Mouse (Mus musculus): ENCODE data around the gene Sh3pxd2b. TPM values are rescaled to one million over a fixed set of nuclear protein-coding genes. Genes with fewer than 3 reads are reported as not detected.

Gene Sh3pxd2b
- polyA plus RNA-seq, 1 experiment from 2014 or later = 16.8 TPM

- WGBS = 74% methylated on average over 2 of the region's 2 CpGs
Measured at GRCm38 (mm10) chr11:32367056-32367455, 19.4 kb downstream of the Sh3pxd2b start.

GRCm38 (mm10) chr11:32368986-32369385, 21.4 kb downstream of the Sh3pxd2b start:
- Histone ChIP-seq H3K9me3 (no peaks in the 10 kb centered on the region), H3K4me1 (peaks cover 31% of the 10 kb centered on the region), H3K27ac (no peak overlapping the region), H3K27me3 (ENCODE audit: insufficient read depth, poor library complexity, severe bottlenecking) (no peaks in the 10 kb centered on the region), H3K36me3 (peaks cover 32% of the 10 kb centered on the region), H3K4me3 (no peak overlapping the region)
- 86% methylated on average over 3 of the region's 3 CpGs for WGBS
- no peak for DNase-seq (ENCODE audit: low spot score)

More at GRCm38 (mm10) chr11:32367056-32367455, 19.4 kb downstream of the Sh3pxd2b start:
- H3K27ac ChIP-seq = peak overlapping the region; percentile 36; the same call in 1 of the 2 replicates
- H3K9me3 ChIP-seq = no peaks in the 10 kb centered on the region
- H3K4me3 ChIP-seq = no peak overlapping the region
- peaks cover 14% of the 10 kb centered on the region for H3K36me3 ChIP-seq
- H3K27me3 ChIP-seq (ENCODE audit: insufficient read depth, poor library complexity, severe bottlenecking) = no peaks in the 10 kb centered on the region
- H3K4me1 ChIP-seq = peaks cover 46% of the 10 kb centered on the region
- DNase-seq (ENCODE audit: low spot score) = no peak

DNA sequence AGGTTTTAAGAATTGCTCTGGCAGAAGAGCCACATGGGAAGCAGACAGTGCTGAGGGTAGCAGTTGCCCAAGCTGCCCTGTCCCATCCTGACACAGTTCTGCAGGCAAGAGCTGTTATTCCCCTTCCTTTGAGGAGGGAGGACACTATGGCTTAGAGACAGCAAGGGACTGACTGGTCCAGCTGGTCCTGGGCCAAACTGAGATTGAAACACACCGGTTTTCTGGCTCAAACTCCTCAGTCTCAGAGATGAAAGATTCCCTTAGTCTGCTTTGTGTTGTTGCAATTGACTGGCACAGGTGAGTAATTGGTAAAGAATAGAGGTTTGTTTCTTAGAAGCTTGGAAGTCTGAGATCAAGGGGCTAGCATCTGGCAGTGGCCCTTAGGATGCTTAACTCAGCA, 23.3 kb downstream of the Sh3pxd2b start:
- Histone ChIP-seq H3K36me3 (peaks cover 46% of the 10 kb centered on the region), H3K27me3 (ENCODE audit: insufficient read depth, poor library complexity, severe bottlenecking) (no peaks in the 10 kb centered on the region), H3K4me3 (no peak overlapping the region), H3K9me3 (no peaks in the 10 kb centered on the region), H3K27ac (no peak overlapping the region), H3K4me1 (peaks cover 18% of the 10 kb centered on the region)
- 79% methylated on average over 1 of the region's 1 CpGs for WGBS
- no peak for DNase-seq (ENCODE audit: low spot score)

DNA sequence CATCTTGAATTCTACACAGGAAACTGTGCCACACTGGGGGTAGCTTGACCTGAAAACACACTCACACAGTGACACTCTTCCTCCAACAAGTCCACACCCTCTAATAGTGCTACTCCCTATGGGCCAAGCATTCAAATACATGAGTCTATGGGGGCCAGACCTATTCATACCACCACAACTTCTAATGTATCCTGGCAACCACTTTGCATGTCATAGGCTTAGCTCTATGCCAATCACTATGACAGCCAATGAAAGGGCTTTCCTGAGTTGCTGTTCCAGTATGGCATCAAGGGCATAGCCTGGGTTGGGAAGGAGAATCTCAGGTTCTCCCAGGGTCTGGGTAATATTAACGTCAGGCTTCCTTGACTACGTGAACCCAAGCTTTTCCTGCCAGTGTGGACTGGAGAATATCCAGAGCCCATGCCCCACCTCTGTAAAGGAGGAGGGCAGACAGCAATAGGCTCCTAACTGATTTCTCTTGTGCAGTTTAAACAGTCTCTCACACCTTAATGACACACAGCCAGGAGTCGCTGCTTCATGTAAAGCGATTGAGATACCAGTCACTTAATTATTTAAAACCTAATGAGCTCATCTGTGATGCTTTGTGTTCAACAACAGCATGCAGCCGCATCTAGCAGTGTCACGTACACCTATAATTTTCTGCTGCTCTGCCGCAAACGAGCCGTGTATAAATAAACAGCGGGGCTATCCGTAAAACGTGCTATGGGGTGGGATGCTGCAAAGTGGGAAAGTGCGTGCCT, 25.8 kb downstream of the Sh3pxd2b start:
- 86% methylated on average over 13 of the region's 13 CpGs for WGBS
- Histone ChIP-seq H3K27ac (no peak overlapping the region), H3K4me1 (peaks cover 3% of the 10 kb centered on the region; the same call in 1 of the 2 replicates), H3K27me3 (ENCODE audit: insufficient read depth, poor library complexity, severe bottlenecking) (no peaks in the 10 kb centered on the region), H3K36me3 (peaks cover 54% of the 10 kb centered on the region), H3K4me3 (no peak overlapping the region), H3K9me3 (peaks cover 3% of the 10 kb centered on the region; the same call in 1 of the 2 replicates)
- no peak for DNase-seq (ENCODE audit: low spot score)

DNA sequence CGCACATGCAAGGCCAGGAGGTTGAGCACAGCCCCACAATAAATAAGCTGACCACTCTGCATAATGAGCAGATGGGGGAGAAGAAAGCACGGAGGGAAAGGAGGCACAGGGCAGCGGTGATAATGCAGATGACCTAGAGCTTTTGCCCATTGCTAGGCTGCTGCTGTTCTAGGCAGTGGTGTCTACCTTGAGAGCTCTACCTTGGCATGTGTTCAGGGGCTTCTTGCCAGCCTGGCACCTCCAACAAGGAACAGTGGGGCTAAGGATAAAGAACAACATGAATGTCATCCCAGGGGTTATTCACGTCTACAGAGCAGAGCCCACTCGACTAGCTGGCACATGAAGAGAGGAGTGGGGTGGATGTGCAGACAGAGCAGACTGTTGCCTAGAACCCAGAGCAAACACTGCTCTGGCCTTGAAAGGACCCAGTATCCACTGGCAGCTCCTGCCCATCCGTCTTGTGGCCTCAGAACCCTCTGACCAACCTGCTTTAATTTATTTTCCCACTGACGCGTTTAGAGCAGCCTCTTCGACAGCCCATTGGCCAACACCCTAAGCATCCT, 26.5 kb downstream of the Sh3pxd2b start:
- Histone ChIP-seq H3K27me3 (ENCODE audit: insufficient read depth, poor library complexity, severe bottlenecking) (no peaks in the 10 kb centered on the region), H3K4me3 (no peak overlapping the region), H3K9me3 (peaks cover 3% of the 10 kb centered on the region; the same call in 1 of the 2 replicates), H3K4me1 (peaks cover 2% of the 10 kb centered on the region; the same call in 1 of the 2 replicates), H3K27ac (no peak overlapping the region), H3K36me3 (peaks cover 56% of the 10 kb centered on the region)
- 85% methylated on average over 9 of the region's 9 CpGs for WGBS
- DNase-seq (ENCODE audit: low spot score) = no peak

DNA sequence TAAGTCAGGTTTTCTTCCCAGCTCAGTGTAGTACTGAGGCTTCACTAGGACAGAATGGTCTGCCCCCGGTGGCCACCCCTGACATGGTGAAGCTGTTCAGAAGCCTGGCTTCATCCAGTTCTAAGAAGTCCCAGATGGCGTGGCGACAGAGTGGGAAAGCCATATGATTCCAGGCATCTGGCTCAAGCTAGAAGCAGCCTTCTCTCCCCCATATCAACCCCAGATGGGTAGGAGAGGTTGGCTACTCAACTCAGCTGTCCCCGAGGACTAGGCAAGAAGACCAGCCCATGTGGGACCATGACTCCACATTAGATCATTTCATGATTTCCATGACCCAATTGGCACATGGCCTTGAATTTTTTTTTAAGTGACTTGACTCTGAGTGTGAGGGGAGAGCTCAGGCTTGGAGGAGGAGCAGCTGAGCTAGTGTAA, 27.5 kb downstream of the Sh3pxd2b start:
- H3K4me3 ChIP-seq = no peak overlapping the region
- H3K36me3 ChIP-seq = peaks cover 56% of the 10 kb centered on the region
- peaks cover 3% of the 10 kb centered on the region; the same call in 1 of the 2 replicates for H3K9me3 ChIP-seq
- H3K4me1 ChIP-seq = no peaks in the 10 kb centered on the region
- 72% methylated on average over 4 of the region's 4 CpGs for WGBS
- H3K27ac ChIP-seq = no peak overlapping the region
- no peaks in the 10 kb centered on the region for H3K27me3 ChIP-seq (ENCODE audit: insufficient read depth, poor library complexity, severe bottlenecking)
- no peak for DNase-seq (ENCODE audit: low spot score)

- peaks cover 3% of the 10 kb centered on the region; the same call in 1 of the 2 replicates for H3K9me3 ChIP-seq
- H3K36me3 ChIP-seq = peaks cover 55% of the 10 kb centered on the region
- H3K4me3 ChIP-seq = no peak overlapping the region
- no peak overlapping the region for H3K27ac ChIP-seq
- 81% methylated on average over 1 of the region's 1 CpGs for WGBS
- no peaks in the 10 kb centered on the region for H3K4me1 ChIP-seq
- DNase-seq (ENCODE audit: low spot score) = no peak
- no peaks in the 10 kb centered on the region for H3K27me3 ChIP-seq (ENCODE audit: insufficient read depth, poor library complexity, severe bottlenecking)
Measured at GRCm38 (mm10) chr11:32376086-32376485, 28.5 kb downstream of the Sh3pxd2b start.

GRCm38 (mm10) chr11:32379910-32380309, 32.3 kb downstream of the Sh3pxd2b start:
- Histone ChIP-seq H3K4me1 (peaks cover 7% of the 10 kb centered on the region; the same call in 1 of the 2 replicates), H3K27ac (no peak overlapping the region), H3K9me3 (peaks cover 3% of the 10 kb centered on the region; the same call in 1 of the 2 replicates), H3K27me3 (ENCODE audit: insufficient read depth, poor library complexity, severe bottlenecking) (no peaks in the 10 kb centered on the region), H3K4me3 (no peak overlapping the region), H3K36me3 (peaks cover 31% of the 10 kb centered on the region)
- DNase-seq (ENCODE audit: low spot score) = no peak

DNA sequence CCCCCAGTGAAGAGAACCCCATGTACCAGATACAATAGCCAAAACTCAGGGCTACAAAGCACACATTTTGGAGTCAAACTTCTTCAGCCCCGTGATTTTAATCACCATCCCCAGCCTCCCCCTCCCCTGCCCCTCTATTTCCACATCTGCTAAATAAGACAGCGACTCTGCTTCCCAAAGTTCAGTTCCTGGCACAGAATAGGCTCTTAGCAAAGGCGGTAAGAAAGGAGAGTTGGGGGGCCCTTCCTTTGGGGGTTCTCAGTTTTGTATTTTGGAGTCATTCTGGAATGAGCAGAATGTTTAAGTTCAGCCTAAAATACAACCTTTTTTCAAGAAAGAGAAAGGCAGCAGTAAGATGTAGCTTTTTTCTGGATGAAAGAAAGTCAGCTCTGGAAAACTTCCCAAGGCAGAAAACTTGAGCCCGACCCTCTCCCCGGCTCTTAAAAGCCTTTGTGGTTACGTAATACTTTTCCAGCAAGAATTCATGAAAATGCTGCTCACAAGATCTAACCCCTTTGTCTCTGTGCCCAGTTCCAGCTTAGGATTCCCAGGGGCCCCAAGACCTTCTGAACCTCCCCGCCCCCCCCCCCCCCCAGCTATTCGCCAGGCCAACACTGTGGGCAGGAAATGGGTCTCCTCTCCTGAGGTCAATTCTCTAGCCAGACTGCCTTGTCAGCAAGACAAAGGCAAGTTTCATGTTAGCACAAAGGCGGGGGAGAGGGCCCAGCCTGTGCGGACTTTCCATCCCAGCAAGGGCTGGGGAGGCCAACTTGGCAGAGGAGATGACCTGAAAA, 35.9 kb downstream of the Sh3pxd2b start:
- H3K4me1 ChIP-seq = peaks cover 7% of the 10 kb centered on the region; the same call in 1 of the 2 replicates
- H3K4me3 ChIP-seq = no peak overlapping the region
- no peaks in the 10 kb centered on the region for H3K27me3 ChIP-seq (ENCODE audit: insufficient read depth, poor library complexity, severe bottlenecking)
- H3K9me3 ChIP-seq = no peaks in the 10 kb centered on the region
- H3K36me3 ChIP-seq = peaks cover 37% of the 10 kb centered on the region
- 48% methylated on average over 10 of the region's 10 CpGs for WGBS
- peak overlapping the region; percentile 78 for H3K27ac ChIP-seq
- no peak for DNase-seq (ENCODE audit: low spot score)

DNA sequence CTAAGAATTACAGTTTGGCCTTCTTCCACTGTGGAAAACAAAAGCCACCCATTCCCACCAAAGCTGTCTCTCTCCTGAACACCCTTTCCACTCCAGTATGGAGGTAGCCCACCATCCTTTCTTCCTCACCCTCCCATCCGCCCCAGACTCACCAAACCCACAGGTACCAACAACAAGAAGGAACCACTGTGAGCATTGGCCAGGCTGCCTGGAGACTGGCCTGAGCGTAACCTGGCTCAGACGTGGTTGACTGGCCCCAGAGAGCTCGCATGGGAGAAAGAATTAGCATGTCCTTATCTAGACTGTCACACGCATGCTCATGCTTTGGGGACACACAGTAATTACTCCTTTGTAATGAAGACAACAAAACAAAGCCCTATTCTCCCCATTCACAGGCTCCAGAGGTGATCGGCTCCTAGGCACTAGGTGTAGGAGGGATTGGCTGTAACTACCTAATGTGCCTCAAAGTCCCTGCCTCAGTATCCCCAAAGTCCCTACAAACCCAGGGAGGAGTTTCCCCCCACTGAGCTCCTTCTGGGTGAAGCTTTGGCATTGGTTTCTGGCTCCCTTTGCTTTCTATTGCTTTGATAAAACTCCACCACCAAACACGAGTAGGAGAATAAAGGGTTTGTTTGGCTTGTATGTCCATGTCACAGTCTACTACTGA, 36.6 kb downstream of the Sh3pxd2b start:
- DNase-seq (ENCODE audit: low spot score) = no peak
- no peaks in the 10 kb centered on the region for H3K9me3 ChIP-seq
- peaks cover 7% of the 10 kb centered on the region; the same call in 1 of the 2 replicates for H3K4me1 ChIP-seq
- no peaks in the 10 kb centered on the region for H3K27me3 ChIP-seq (ENCODE audit: insufficient read depth, poor library complexity, severe bottlenecking)
- peaks cover 38% of the 10 kb centered on the region for H3K36me3 ChIP-seq
- H3K4me3 ChIP-seq = no peak overlapping the region
- 68% methylated on average over 7 of the region's 7 CpGs for WGBS
- H3K27ac ChIP-seq = peak overlapping the region; percentile 78

DNA sequence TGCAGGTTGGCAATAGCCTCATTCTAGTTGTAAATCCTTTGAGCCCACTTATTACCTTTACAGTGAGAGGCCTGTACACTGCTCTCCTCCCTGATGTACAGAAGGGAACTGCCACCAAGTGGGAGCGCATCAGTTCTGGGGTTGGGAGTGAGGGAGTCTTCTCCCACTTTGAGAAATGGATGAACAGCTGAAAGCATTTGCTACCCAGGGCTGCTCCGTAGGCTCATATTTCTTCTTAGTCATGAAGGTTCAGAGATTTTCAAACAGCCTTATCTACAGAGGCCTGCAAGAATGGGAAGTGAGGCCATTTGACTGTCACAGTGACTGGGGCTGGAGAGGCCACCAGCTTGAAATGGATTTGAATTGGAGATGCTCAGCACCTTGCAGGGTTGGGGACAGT, 38.4 kb downstream of the Sh3pxd2b start:
- H3K27me3 ChIP-seq (ENCODE audit: insufficient read depth, poor library complexity, severe bottlenecking) = no peaks in the 10 kb centered on the region
- no peak for DNase-seq (ENCODE audit: low spot score)
- H3K4me3 ChIP-seq = no peak overlapping the region
- no peak overlapping the region for H3K27ac ChIP-seq
- no peaks in the 10 kb centered on the region for H3K9me3 ChIP-seq
- peaks cover 7% of the 10 kb centered on the region; the same call in 1 of the 2 replicates for H3K4me1 ChIP-seq
- WGBS = 82% methylated on average over 2 of the region's 2 CpGs
- peaks cover 40% of the 10 kb centered on the region for H3K36me3 ChIP-seq

DNA sequence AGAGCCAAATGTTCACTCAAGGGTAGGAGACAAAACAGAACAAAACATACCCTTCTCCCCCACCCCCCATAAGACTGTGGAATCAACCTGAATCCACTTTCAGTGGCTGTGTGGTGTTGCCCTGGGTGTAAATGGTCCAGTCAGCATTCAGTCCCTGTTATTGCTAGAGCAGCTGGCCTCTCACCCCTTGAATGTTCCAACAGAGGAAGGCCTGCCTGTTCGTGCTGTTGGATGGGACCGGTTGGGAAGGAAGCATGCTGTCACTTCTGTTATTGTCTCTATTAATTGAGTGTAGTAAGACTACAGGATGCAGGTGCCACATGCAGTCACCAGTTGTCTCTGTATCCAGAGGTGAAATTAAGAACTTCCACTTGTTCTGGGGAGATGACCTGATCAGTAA, 40.4 kb downstream of the Sh3pxd2b start:
- Histone ChIP-seq H3K27me3 (ENCODE audit: insufficient read depth, poor library complexity, severe bottlenecking) (no peaks in the 10 kb centered on the region), H3K27ac (no peak overlapping the region), H3K4me3 (no peak overlapping the region), H3K36me3 (peaks cover 33% of the 10 kb centered on the region), H3K9me3 (no peaks in the 10 kb centered on the region), H3K4me1 (peaks cover 7% of the 10 kb centered on the region; the same call in 1 of the 2 replicates)
- 86% methylated on average over 2 of the region's 2 CpGs for WGBS
- DNase-seq (ENCODE audit: low spot score) = no peak
